Mouse (Mus musculus): ENCODE measurements around the gene Wdr20. TPM values are rescaled to one million over a fixed set of nuclear protein-coding genes. Genes with fewer than 3 reads are reported as not detected.
A peak's percentile ranks its signal among the peaks of the same experiment; 100 is the strongest.
"Not testable (repeated sequence)": the region's sequence is repeated elsewhere in the genome, so short reads cannot be mapped to it uniquely, and the experiment has no call there.

The Wdr20 gene
- polyA plus RNA-seq, 1 experiment from 2014 or later, result 30.5 TPM

- Histone ChIP-seq H3K9me3 (no peaks in the 10 kb centered on the region), H3K4me2 (replicated peaks) (no peak overlapping the region), H3K27ac (no peak overlapping the region), H3K27me3 (replicated peaks) (no peaks in the 10 kb centered on the region), H3K4me1 (peaks cover 3% of the 10 kb centered on the region; the same call in 1 of the 2 replicates), H3K9ac (0 out of 2 replicates have a peak overlapping the region, but pooled peaks have one; percentile 10), H3K36me3 (no peaks in the 10 kb centered on the region), H3K4me3 (no peak overlapping the region)
- 61% methylated on average over 2 of the region's 2 CpGs for WGBS
- no peak for ATAC-seq (ENCODE audit: low FRiP score, low read depth)
Observed at GRCm38 (mm10) chr12:110700730-110701129, 37.0 kb upstream of the Wdr20 start.

- 41% methylated on average over 3 of the region's 3 CpGs for WGBS
- H3K9ac ChIP-seq, result not testable (repeated sequence)
Observed at GRCm38 (mm10) chr12:110701363-110701762, 36.4 kb upstream of the Wdr20 start.

GRCm38 (mm10) chr12:110702556-110702955, 35.2 kb upstream of the Wdr20 start, which contains the start of gene Hsp90aa1:
Gene Hsp90aa1 (minus strand): TSS chr12:110702728.
- no peaks in the 10 kb centered on the region for H3K36me3 ChIP-seq
- H3K27ac ChIP-seq, result no peak within 1 kb of the TSS
- no peaks in the 10 kb centered on the region for H3K27me3 ChIP-seq (replicated peaks)
- no peak within 1 kb of the TSS for H3K9ac ChIP-seq
- no peak within 1 kb of the TSS for H3K4me3 ChIP-seq
- WGBS, result 40% methylated on average over 4 of the region's 4 CpGs
- peaks cover 10% of the 10 kb centered on the region for H3K4me1 ChIP-seq
- no peak for ATAC-seq (ENCODE audit: low FRiP score, low read depth)
- no peaks in the 10 kb centered on the region for H3K9me3 ChIP-seq
- H3K4me2 ChIP-seq (replicated peaks), result no peak within 1 kb of the TSS

More at GRCm38 (mm10) chr12:110701363-110701762, 36.4 kb upstream of the Wdr20 start:
- H3K4me2 ChIP-seq (replicated peaks); ATAC-seq (ENCODE audit: low FRiP score, low read depth); H3K36me3 ChIP-seq; H3K9me3 ChIP-seq; H3K27ac ChIP-seq; H3K27me3 ChIP-seq (replicated peaks); H3K4me1 ChIP-seq; H3K4me3 ChIP-seq: not testable (repeated sequence)

GRCm38 (mm10) chr12:110703008-110703471, 34.7 kb upstream of the Wdr20 start:
- Histone ChIP-seq H3K4me1 (peaks cover 10% of the 10 kb centered on the region), H3K4me3 (no peak overlapping the region), H3K36me3 (no peaks in the 10 kb centered on the region), H3K4me2 (replicated peaks) (no peak overlapping the region), H3K9ac (no peak overlapping the region), H3K9me3 (no peaks in the 10 kb centered on the region), H3K27me3 (replicated peaks) (no peaks in the 10 kb centered on the region), H3K27ac (no peak overlapping the region)
- 36% methylated on average over 8 of the region's 8 CpGs for WGBS
- peak; percentile 48; the same call in 1 of the 2 replicates for ATAC-seq (ENCODE audit: low FRiP score, low read depth)

- H3K9ac ChIP-seq, result no peak overlapping the region
- H3K36me3 ChIP-seq, result no peaks in the 10 kb centered on the region
- H3K4me1 ChIP-seq, result peaks cover 10% of the 10 kb centered on the region
- H3K4me3 ChIP-seq, result no peak overlapping the region
- no peak overlapping the region for H3K4me2 ChIP-seq (replicated peaks)
- no peaks in the 10 kb centered on the region for H3K27me3 ChIP-seq (replicated peaks)
- no peaks in the 10 kb centered on the region for H3K9me3 ChIP-seq
- 69% methylated on average over 7 of the region's 7 CpGs for WGBS
- no peak overlapping the region for H3K27ac ChIP-seq
- no peak for ATAC-seq (ENCODE audit: low FRiP score, low read depth)
Observed at GRCm38 (mm10) chr12:110703682-110704081, 34.1 kb upstream of the Wdr20 start.

GRCm38 (mm10) chr12:110705419-110705818, 32.3 kb upstream of the Wdr20 start:
- ATAC-seq (ENCODE audit: low FRiP score, low read depth); H3K9ac ChIP-seq; H3K36me3 ChIP-seq; H3K4me2 ChIP-seq (replicated peaks); H3K27ac ChIP-seq; H3K4me3 ChIP-seq; H3K27me3 ChIP-seq (replicated peaks); H3K9me3 ChIP-seq; H3K4me1 ChIP-seq: not testable (repeated sequence)
- 79% methylated on average over 4 of the region's 4 CpGs for WGBS

- no peak overlapping the region for H3K27ac ChIP-seq
- peak overlapping the region; percentile 57 for H3K4me2 ChIP-seq (replicated peaks)
- peaks cover 10% of the 10 kb centered on the region for H3K4me1 ChIP-seq
- WGBS, result 1% methylated on average over 27 of the region's 27 CpGs
- peak overlapping the region; percentile 33 for H3K4me3 ChIP-seq
- H3K27me3 ChIP-seq (replicated peaks), result no peaks in the 10 kb centered on the region
- peak; percentile 76; the same call in 1 of the 2 replicates for ATAC-seq (ENCODE audit: low FRiP score, low read depth)
- H3K36me3 ChIP-seq, result no peaks in the 10 kb centered on the region
- H3K9ac ChIP-seq, result 0 out of 2 replicates have a peak overlapping the region, but pooled peaks have one; percentile 19
- H3K9me3 ChIP-seq, result no peaks in the 10 kb centered on the region
Observed at GRCm38 (mm10) chr12:110706337-110707231, 31.2 kb upstream of the Wdr20 start.

- no peak overlapping the region for H3K4me2 ChIP-seq (replicated peaks)
Observed at GRCm38 (mm10) chr12:110707451-110707850, 30.3 kb upstream of the Wdr20 start.

GRCm38 (mm10) chr12:110711270-110711669, 26.5 kb upstream of the Wdr20 start:
- H3K4me2 ChIP-seq (replicated peaks), result no peak overlapping the region
- H3K36me3 ChIP-seq, result no peaks in the 10 kb centered on the region
- H3K9me3 ChIP-seq, result no peaks in the 10 kb centered on the region
- peaks cover 8% of the 10 kb centered on the region for H3K4me1 ChIP-seq
- no peak overlapping the region for H3K4me3 ChIP-seq
- no peak for ATAC-seq (ENCODE audit: low FRiP score, low read depth)
- no peak overlapping the region for H3K27ac ChIP-seq
- H3K9ac ChIP-seq, result no peak overlapping the region
- no peaks in the 10 kb centered on the region for H3K27me3 ChIP-seq (replicated peaks)
- WGBS, result 76% methylated on average over 5 of the region's 5 CpGs

More at GRCm38 (mm10) chr12:110707451-110707850, 30.3 kb upstream of the Wdr20 start:
- Histone ChIP-seq H3K4me3 (no peak overlapping the region), H3K36me3 (no peaks in the 10 kb centered on the region), H3K9ac (no peak overlapping the region), H3K4me1 (peaks cover 10% of the 10 kb centered on the region), H3K27ac (no peak overlapping the region), H3K9me3 (no peaks in the 10 kb centered on the region), H3K27me3 (replicated peaks) (no peaks in the 10 kb centered on the region)
- no peak for ATAC-seq (ENCODE audit: low FRiP score, low read depth)
- 92% methylated on average over 7 of the region's 7 CpGs for WGBS

- Histone ChIP-seq H3K4me1 (no peaks in the 10 kb centered on the region), H3K9ac (no peak overlapping the region), H3K27ac (no peak overlapping the region), H3K9me3 (no peaks in the 10 kb centered on the region), H3K4me3 (no peak overlapping the region), H3K4me2 (replicated peaks) (no peak overlapping the region), H3K27me3 (replicated peaks) (no peaks in the 10 kb centered on the region), H3K36me3 (no peaks in the 10 kb centered on the region)
- WGBS, result 96% methylated on average over 6 of the region's 6 CpGs
- no peak for ATAC-seq (ENCODE audit: low FRiP score, low read depth)
Observed at GRCm38 (mm10) chr12:110713784-110714183, 24.0 kb upstream of the Wdr20 start.

- no peaks in the 10 kb centered on the region for H3K27me3 ChIP-seq (replicated peaks)
- H3K4me2 ChIP-seq (replicated peaks), result no peak overlapping the region
- no peaks in the 10 kb centered on the region for H3K4me1 ChIP-seq
- no peaks in the 10 kb centered on the region for H3K36me3 ChIP-seq
- 92% methylated on average over 6 of the region's 6 CpGs for WGBS
- no peak overlapping the region for H3K27ac ChIP-seq
- no peaks in the 10 kb centered on the region for H3K9me3 ChIP-seq
- no peak overlapping the region for H3K4me3 ChIP-seq
- ATAC-seq (ENCODE audit: low FRiP score, low read depth), result no peak
- H3K9ac ChIP-seq, result no peak overlapping the region
Observed at GRCm38 (mm10) chr12:110714215-110714614, 23.5 kb upstream of the Wdr20 start.

- H3K27ac ChIP-seq, result no peak overlapping the region
- ATAC-seq (ENCODE audit: low FRiP score, low read depth), result no peak
- H3K4me3 ChIP-seq, result no peak overlapping the region
- H3K9me3 ChIP-seq, result no peaks in the 10 kb centered on the region
- H3K4me1 ChIP-seq, result no peaks in the 10 kb centered on the region
- no peak overlapping the region for H3K4me2 ChIP-seq (replicated peaks)
- 36% methylated on average over 5 of the region's 5 CpGs for WGBS
- H3K36me3 ChIP-seq, result no peaks in the 10 kb centered on the region
- no peak overlapping the region for H3K9ac ChIP-seq
- no peaks in the 10 kb centered on the region for H3K27me3 ChIP-seq (replicated peaks)
Observed at GRCm38 (mm10) chr12:110716004-110716403, 21.7 kb upstream of the Wdr20 start.
